Mouse (Mus musculus): ENCODE results near the gene Gpr158.

Gene Gpr158

GRCm38 (mm10) chr2:21665721-21666120, 298.4 kb downstream of the Gpr158 start:
- DNase-seq (ENCODE audit: low spot score): no peak

GRCm38 (mm10) chr2:21676084-21676838, 308.9 kb downstream of the Gpr158 start:
- no peak for DNase-seq (ENCODE audit: low spot score)

- no peak for DNase-seq (ENCODE audit: low spot score)
These were observed 309.4 kb downstream of the Gpr158 start for GRCm38 (mm10) chr2:21676839-21677123.

- DNase-seq (ENCODE audit: low spot score): no peak
These were observed 313.5 kb downstream of the Gpr158 start for GRCm38 (mm10) chr2:21680735-21681270.

GRCm38 (mm10) chr2:21684736-21685135, 317.4 kb downstream of the Gpr158 start:
- DNase-seq (ENCODE audit: low spot score): no peak

- DNase-seq (ENCODE audit: low spot score): no peak
These were observed 325.8 kb downstream of the Gpr158 start for GRCm38 (mm10) chr2:21693128-21693527.

- no peak for DNase-seq (ENCODE audit: low spot score)
These were observed 326.7 kb downstream of the Gpr158 start for GRCm38 (mm10) chr2:21693807-21694594.

- no peak for DNase-seq (ENCODE audit: low spot score)
These were observed 360.7 kb downstream of the Gpr158 start for GRCm38 (mm10) chr2:21728075-21728474.

GRCm38 (mm10) chr2:21783721-21784120, 416.4 kb downstream of the Gpr158 start:
- DNase-seq (ENCODE audit: low spot score): no peak

- DNase-seq (ENCODE audit: low spot score): no peak
These were observed 425.8 kb downstream of the Gpr158 start for GRCm38 (mm10) chr2:21793156-21793555.

GRCm38 (mm10) chr2:21799616-21800015, 432.3 kb downstream of the Gpr158 start:
- no peak for DNase-seq (ENCODE audit: low spot score)

- DNase-seq (ENCODE audit: low spot score): no peak
These were observed 432.7 kb downstream of the Gpr158 start for GRCm38 (mm10) chr2:21800045-21800444.

- no peak for DNase-seq (ENCODE audit: low spot score)
These were observed 441.2 kb downstream of the Gpr158 start for GRCm38 (mm10) chr2:21808510-21808909.

- DNase-seq (ENCODE audit: low spot score): no peak
These were observed 443.1 kb downstream of the Gpr158 start for GRCm38 (mm10) chr2:21810431-21810830.

- DNase-seq (ENCODE audit: low spot score): no peak
These were observed 496.7 kb downstream of the Gpr158 start for GRCm38 (mm10) chr2:21864061-21864460.
